Mouse (Mus musculus): ENCODE measurements around the gene Pck2. TPM values are rescaled to one million over a fixed set of nuclear protein-coding genes. Genes with fewer than 3 reads are reported as not detected.

Pck2 gene
- polyA plus RNA-seq, 1 experiment from 2014 or later = 23.6 TPM

DNA sequence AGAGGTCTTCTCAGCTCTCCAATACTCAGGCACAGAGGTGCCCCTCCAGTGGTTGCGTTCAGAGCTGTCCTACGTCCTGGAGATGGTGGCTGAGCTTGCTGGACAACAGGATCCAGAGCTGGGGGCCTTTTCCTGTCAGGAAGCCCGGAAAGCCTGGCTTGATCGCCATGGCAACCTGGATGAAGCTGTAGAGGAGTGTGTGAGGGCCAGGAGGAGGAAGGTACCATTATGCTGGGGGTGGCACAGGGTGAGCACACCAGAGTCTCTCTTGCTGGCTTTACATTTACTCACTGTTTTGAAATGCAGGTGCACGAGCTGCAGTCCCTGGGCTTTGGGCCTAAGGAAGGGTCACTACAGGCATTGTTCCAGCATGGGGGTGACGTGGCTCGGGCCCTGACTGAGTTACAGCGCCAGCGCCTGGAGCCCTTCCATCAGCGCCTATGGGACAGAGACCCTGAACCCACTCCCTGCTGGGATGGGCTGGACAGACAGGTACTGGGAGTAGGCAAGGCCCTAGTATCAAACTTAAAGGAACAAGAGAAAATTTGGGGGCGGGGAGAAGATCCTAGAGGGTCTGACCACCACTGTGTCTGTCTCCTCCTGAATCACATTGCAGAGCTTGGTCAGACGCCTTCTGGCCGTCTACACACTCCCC, 56.1 kb downstream of the Pck2 start:
- Histone ChIP-seq H3K4me1 (peaks cover 18% of the 10 kb centered on the region), H3K4me3 (no peak overlapping the region), H3K36me3 (replicated peaks) (peaks cover 82% of the 10 kb centered on the region), H3K27ac (replicated peaks) (no peak overlapping the region), H3K27me3 (replicated peaks; ENCODE audit: low read depth, poor library complexity, severe bottlenecking) (no peaks in the 10 kb centered on the region), H3K9me3 (no peaks in the 10 kb centered on the region)
- WGBS = 86% methylated on average over 13 of the region's 13 CpGs
- no peak for DNase-seq (ENCODE audit: low spot score)

DNA sequence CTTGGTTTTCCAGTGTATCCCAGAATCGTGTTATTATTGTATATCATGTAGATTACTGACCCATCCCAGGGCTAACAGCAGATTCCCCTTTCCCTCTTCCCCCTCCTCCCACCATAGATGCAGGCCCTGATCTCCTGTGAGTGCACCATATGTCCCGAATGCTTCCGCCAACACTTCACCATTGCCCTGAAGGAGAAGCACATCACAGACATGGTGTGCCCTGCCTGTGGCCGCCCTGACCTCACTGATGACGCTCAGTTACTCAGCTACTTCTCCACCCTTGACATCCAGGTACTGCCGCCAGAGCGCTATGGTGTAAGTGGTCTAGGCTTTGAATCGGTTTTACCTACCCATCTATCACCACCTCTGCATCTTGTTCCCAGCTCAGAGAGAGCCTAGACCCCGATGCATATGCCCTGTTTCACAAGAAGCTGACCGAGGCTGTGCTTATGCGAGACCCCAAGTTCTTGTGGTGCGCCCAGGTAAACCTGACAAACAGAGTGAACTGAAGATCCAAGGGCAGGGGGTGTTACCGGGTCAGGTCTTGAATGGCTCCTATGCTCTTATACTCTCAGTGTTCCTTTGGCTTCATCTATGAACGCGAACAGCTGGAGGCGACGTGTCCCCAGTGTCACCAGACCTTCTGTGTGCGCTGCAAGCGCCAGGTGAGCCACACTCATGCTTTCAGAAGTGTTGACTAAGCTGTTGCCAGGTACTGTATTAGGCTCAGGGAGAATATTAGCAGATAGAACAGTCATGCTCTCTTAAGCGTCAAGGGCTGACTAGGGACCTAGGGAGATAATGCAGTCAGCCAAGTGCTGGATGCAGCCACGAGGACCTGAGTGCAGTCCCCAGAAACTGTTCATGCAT, 58.7 kb downstream of the Pck2 start:
- WGBS = 94% methylated on average over 21 of the region's 21 CpGs
- no peak for DNase-seq (ENCODE audit: low spot score)
- H3K36me3 ChIP-seq (replicated peaks) = peaks cover 100% of the 10 kb centered on the region

More for the DNA sequence above, 58.7 kb downstream of the Pck2 start:
- no peak overlapping the region for H3K27ac ChIP-seq (replicated peaks)
- no peak overlapping the region for H3K4me3 ChIP-seq
- H3K27me3 ChIP-seq (replicated peaks; ENCODE audit: low read depth, poor library complexity, severe bottlenecking) = no peaks in the 10 kb centered on the region
- H3K4me1 ChIP-seq = peaks cover 10% of the 10 kb centered on the region
- no peaks in the 10 kb centered on the region for H3K9me3 ChIP-seq

Other genes starting within 250 kb of the Pck2 start
- gene Dhrs4, start 61.5 kb upstream of the Pck2 start, polyA plus RNA-seq (2016; fragmentation: Nextera tagmentation; extraction: Ambion mirVana) = 77.3 and 88.4 TPM in 2 replicates
- gene Carmil3, start 49.6 kb upstream of the Pck2 start, polyA plus RNA-seq (2016; fragmentation: Nextera tagmentation; extraction: Ambion mirVana) = 3.4 and 3.5 TPM in 2 replicates
- 0.59 and 0.64 TPM in 2 replicates for gene Cpne6, start 29.8 kb upstream of the Pck2 start, polyA plus RNA-seq (2016; fragmentation: Nextera tagmentation; extraction: Ambion mirVana)
- gene Nrl, start 15.3 kb upstream of the Pck2 start, polyA plus RNA-seq (2016; fragmentation: Nextera tagmentation; extraction: Ambion mirVana) = 0.05 TPM in 1 of 2 replicates, not detected in the other
- 65.9 and 74.1 TPM in 2 replicates for gene Dcaf11, start 19.7 kb downstream of the Pck2 start, polyA plus RNA-seq (2016; fragmentation: Nextera tagmentation; extraction: Ambion mirVana)
- not detected in 2 replicates for gene A730061H03Rik, start 20.1 kb downstream of the Pck2 start, polyA plus RNA-seq (2016; fragmentation: Nextera tagmentation; extraction: Ambion mirVana)
- 0.62 and 1.1 TPM in 2 replicates for gene Fitm1, start 35.4 kb downstream of the Pck2 start, polyA plus RNA-seq (2016; fragmentation: Nextera tagmentation; extraction: Ambion mirVana)
- gene Psme1, start 37.9 kb downstream of the Pck2 start, polyA plus RNA-seq (2016; fragmentation: Nextera tagmentation; extraction: Ambion mirVana) = 105 and 108 TPM in 2 replicates
- 6.0 and 6.6 TPM in 2 replicates for gene Emc9, start 45.0 kb downstream of the Pck2 start, polyA plus RNA-seq (2016; fragmentation: Nextera tagmentation; extraction: Ambion mirVana)
- gene Psme2, start 50.8 kb downstream of the Pck2 start, polyA plus RNA-seq (2016; fragmentation: Nextera tagmentation; extraction: Ambion mirVana) = 173 and 186 TPM in 2 replicates
- 18.6 and 21.4 TPM in 2 replicates for gene Rnf31, start 51.4 kb downstream of the Pck2 start, polyA plus RNA-seq (2016; fragmentation: Nextera tagmentation; extraction: Ambion mirVana)
- gene Irf9, start 63.3 kb downstream of the Pck2 start, polyA plus RNA-seq (2016; fragmentation: Nextera tagmentation; extraction: Ambion mirVana) = 7.2 and 8.0 TPM in 2 replicates
- gene Rec8, start 77.8 kb downstream of the Pck2 start, polyA plus RNA-seq (2016; fragmentation: Nextera tagmentation; extraction: Ambion mirVana) = 6.5 and 7.1 TPM in 2 replicates
- gene Ipo4, start 95.7 kb downstream of the Pck2 start, polyA plus RNA-seq (2016; fragmentation: Nextera tagmentation; extraction: Ambion mirVana) = 118 and 126 TPM in 2 replicates
- gene Gm49378, start 97.6 kb downstream of the Pck2 start, polyA plus RNA-seq (2016; fragmentation: Nextera tagmentation; extraction: Ambion mirVana) = 0.89 and 1.4 TPM in 2 replicates
- gene Tm9sf1, start 103.5 kb downstream of the Pck2 start, polyA plus RNA-seq (2016; fragmentation: Nextera tagmentation; extraction: Ambion mirVana) = 78.3 and 79.3 TPM in 2 replicates
- 0.74 and 0.82 TPM in 2 replicates for gene Tssk4, start 109.9 kb downstream of the Pck2 start, polyA plus RNA-seq (2016; fragmentation: Nextera tagmentation; extraction: Ambion mirVana)
- 62.1 and 66.3 TPM in 2 replicates for gene Mdp1, start 120.2 kb downstream of the Pck2 start, polyA plus RNA-seq (2016; fragmentation: Nextera tagmentation; extraction: Ambion mirVana)
- gene Gmpr2, start 131.7 kb downstream of the Pck2 start, polyA plus RNA-seq (2016; fragmentation: Nextera tagmentation; extraction: Ambion mirVana) = 60.7 and 64.7 TPM in 2 replicates
- 628 and 638 TPM in 2 replicates for gene Nedd8, start 131.9 kb downstream of the Pck2 start, polyA plus RNA-seq (2016; fragmentation: Nextera tagmentation; extraction: Ambion mirVana)
- 65.8 and 69.2 TPM in 2 replicates for gene Tinf2, start 141.6 kb downstream of the Pck2 start, polyA plus RNA-seq (2016; fragmentation: Nextera tagmentation; extraction: Ambion mirVana)
- gene Tgm1, start 173.7 kb downstream of the Pck2 start, polyA plus RNA-seq (2016; fragmentation: Nextera tagmentation; extraction: Ambion mirVana) = 0.70 and 0.90 TPM in 2 replicates
- 29.7 and 35.3 TPM in 2 replicates for gene Rabggta, start 182.0 kb downstream of the Pck2 start, polyA plus RNA-seq (2016; fragmentation: Nextera tagmentation; extraction: Ambion mirVana)
- 57.4 and 69.6 TPM in 2 replicates for gene Dhrs1, start 205.4 kb downstream of the Pck2 start, polyA plus RNA-seq (2016; fragmentation: Nextera tagmentation; extraction: Ambion mirVana)
- 59.1 and 64.5 TPM in 2 replicates for gene Nop9, start 205.4 kb downstream of the Pck2 start, polyA plus RNA-seq (2016; fragmentation: Nextera tagmentation; extraction: Ambion mirVana)
- 0.16 TPM in 1 of 2 replicates, not detected in the other for gene Cideb, start 218.2 kb downstream of the Pck2 start, polyA plus RNA-seq (2016; fragmentation: Nextera tagmentation; extraction: Ambion mirVana)
- gene Ltb4r2, start 221.2 kb downstream of the Pck2 start, polyA plus RNA-seq (2016; fragmentation: Nextera tagmentation; extraction: Ambion mirVana) = 0.13 and 0.39 TPM in 2 replicates
- gene Ltb4r1, start 225.7 kb downstream of the Pck2 start, polyA plus RNA-seq (2016; fragmentation: Nextera tagmentation; extraction: Ambion mirVana) = 0.10 and 0.35 TPM in 2 replicates
- gene Adcy4, start 243.8 kb downstream of the Pck2 start, polyA plus RNA-seq (2016; fragmentation: Nextera tagmentation; extraction: Ambion mirVana) = 10.7 and 11.4 TPM in 2 replicates
- gene Ripk3, start 248.6 kb downstream of the Pck2 start, polyA plus RNA-seq (2016; fragmentation: Nextera tagmentation; extraction: Ambion mirVana) = 21.4 and 24.1 TPM in 2 replicates

Measured in embryonic facial prominence, embryonic 10.5 days (tissue).